Mouse (Mus musculus) T-cell, adult 2 months (primary cell): ENCODE data around the gene Vwa1.
"Not testable (repeated sequence)": the region's sequence is repeated elsewhere in the genome, so short reads cannot be mapped to it uniquely, and the experiment has no call there.

Source experiments
- DNase-seq: peaks from one replicate; pipeline ENCODE4 v3.0.0; 2022; ENCODE audit warnings: low spot score

Vwa1 gene

GRCm38 (mm10) chr4:155774280-155774754 lies at the start of gene Vwa1:
Gene Vwa1, minus strand, starts transcription at chr4:155774698.
- DNase-seq, result peak; percentile 78

- no peak for DNase-seq
These were observed 48.9 kb upstream of the Vwa1 start for GRCm38 (mm10) chr4:155823443-155823842.

GRCm38 (mm10) chr4:155821025-155821424 lies 46.5 kb upstream of the Vwa1 start:
- DNase-seq, result peak; percentile 46

- no peak for DNase-seq
These were observed 43.0 kb upstream of the Vwa1 start for GRCm38 (mm10) chr4:155817533-155817932.

GRCm38 (mm10) chr4:155812665-155813181 lies 38.2 kb upstream of the Vwa1 start:
- peak; percentile 33 for DNase-seq

GRCm38 (mm10) chr4:155811929-155812664 lies 37.6 kb upstream of the Vwa1 start, which contains the start of gene Ccnl2:
Gene Ccnl2, plus strand, starts transcription at chr4:155812489.
- peak; percentile 95 for DNase-seq

- DNase-seq, result no peak
These were observed 33.3 kb upstream of the Vwa1 start for GRCm38 (mm10) chr4:155807841-155808240.

- DNase-seq, result peak; percentile 95
These were observed 29.0 kb upstream of the Vwa1 start for GRCm38 (mm10) chr4:155803340-155804041.

GRCm38 (mm10) chr4:155802741-155803339 lies 28.3 kb upstream of the Vwa1 start, which contains the start of gene Mrpl20:
Gene Mrpl20, plus strand, starts transcription at chr4:155802878.
- DNase-seq, result peak; percentile 40

- DNase-seq, result no peak
These were observed 27.6 kb upstream of the Vwa1 start for GRCm38 (mm10) chr4:155802075-155802474.

GRCm38 (mm10) chr4:155793730-155794129 lies 19.2 kb upstream of the Vwa1 start:
- no peak for DNase-seq

GRCm38 (mm10) chr4:155791240-155791933 lies 16.9 kb upstream of the Vwa1 start:
- DNase-seq, result no peak

GRCm38 (mm10) chr4:155790650-155791161 lies 16.2 kb upstream of the Vwa1 start:
- no peak for DNase-seq

- DNase-seq, result no peak
These were observed 15.6 kb upstream of the Vwa1 start, which contains the start of gene Ankrd65 for GRCm38 (mm10) chr4:155790021-155790489. Gene Ankrd65, plus strand, starts transcription at chr4:155790439.

- DNase-seq, result not testable (repeated sequence)
These were observed 14.3 kb upstream of the Vwa1 start for GRCm38 (mm10) chr4:155788833-155789232.

GRCm38 (mm10) chr4:155788300-155788699 lies 13.8 kb upstream of the Vwa1 start:
- DNase-seq, result no peak

- no peak for DNase-seq
These were observed 11.3 kb upstream of the Vwa1 start, which contains the start of gene Tmem88b for GRCm38 (mm10) chr4:155785819-155786218. Gene Tmem88b, minus strand, starts transcription at chr4:155785874.

GRCm38 (mm10) chr4:155785246-155785645 lies 10.7 kb upstream of the Vwa1 start:
- DNase-seq, result no peak

- peak; percentile 56 for DNase-seq
These were observed 9.7 kb upstream of the Vwa1 start for GRCm38 (mm10) chr4:155784081-155784701.

- no peak for DNase-seq
These were observed 9.1 kb upstream of the Vwa1 start for GRCm38 (mm10) chr4:155783486-155784080.
